Mouse (Mus musculus) ZHBTc4 (cell line): ENCODE results near the gene Klhl20.

Source experiments
- DNase-seq: peaks from one replicate; pipeline ENCODE4 v3.0.0-alpha.2; 2011; ENCODE audit warnings: low read depth, low spot score

Gene Klhl20

GRCm38 (mm10) chr1:161076238-161076637 is 55.1 kb downstream of the Klhl20 start:
- no peak for DNase-seq

GRCm38 (mm10) chr1:161071272-161071620 is 60.1 kb downstream of the Klhl20 start:
- DNase-seq = no peak

GRCm38 (mm10) chr1:161070352-161071271 is 60.7 kb downstream of the Klhl20 start, which contains the start of the genes Dars2 and Cenpl:
Gene Dars2, minus strand, starts transcription at chr1:161070658.
Gene Cenpl, plus strand, starts transcription at chr1:161070713.
- DNase-seq = peak; percentile 99

- DNase-seq = no peak
Observed at GRCm38 (mm10) chr1:161063351-161063750, 68.0 kb downstream of the Klhl20 start.

GRCm38 (mm10) chr1:161057164-161057563 is 74.1 kb downstream of the Klhl20 start:
- DNase-seq = no peak

GRCm38 (mm10) chr1:161046972-161047371 is 84.3 kb downstream of the Klhl20 start:
- DNase-seq = no peak

- DNase-seq = peak; percentile 34
Observed at GRCm38 (mm10) chr1:161041261-161042020, 89.9 kb downstream of the Klhl20 start.

GRCm38 (mm10) chr1:161040855-161041254 is 90.5 kb downstream of the Klhl20 start:
- DNase-seq = peak; percentile 74

- DNase-seq = peak; percentile 84
Observed at GRCm38 (mm10) chr1:161040426-161040770, 90.9 kb downstream of the Klhl20 start.

- peak; percentile 91 for DNase-seq
Observed at GRCm38 (mm10) chr1:161039741-161040425, 91.4 kb downstream of the Klhl20 start.

GRCm38 (mm10) chr1:161038968-161039721 is 92.2 kb downstream of the Klhl20 start:
- DNase-seq = peak; percentile 55
